Mouse (Mus musculus): ENCODE results near the gene Palm.
A peak's percentile ranks its signal among the peaks of the same experiment; 100 is the strongest.
"Not testable (repeated sequence)": the region's sequence is repeated elsewhere in the genome, so short reads cannot be mapped to it uniquely, and the experiment has no call there.

The Palm gene

GRCm38 (mm10) chr10:79793051-79793737 lies at the start of gene Palm:
Palm (plus strand) TSS chr10:79793572.
- DNase-seq (ENCODE audit: low read depth): peak; percentile 63

DNA sequence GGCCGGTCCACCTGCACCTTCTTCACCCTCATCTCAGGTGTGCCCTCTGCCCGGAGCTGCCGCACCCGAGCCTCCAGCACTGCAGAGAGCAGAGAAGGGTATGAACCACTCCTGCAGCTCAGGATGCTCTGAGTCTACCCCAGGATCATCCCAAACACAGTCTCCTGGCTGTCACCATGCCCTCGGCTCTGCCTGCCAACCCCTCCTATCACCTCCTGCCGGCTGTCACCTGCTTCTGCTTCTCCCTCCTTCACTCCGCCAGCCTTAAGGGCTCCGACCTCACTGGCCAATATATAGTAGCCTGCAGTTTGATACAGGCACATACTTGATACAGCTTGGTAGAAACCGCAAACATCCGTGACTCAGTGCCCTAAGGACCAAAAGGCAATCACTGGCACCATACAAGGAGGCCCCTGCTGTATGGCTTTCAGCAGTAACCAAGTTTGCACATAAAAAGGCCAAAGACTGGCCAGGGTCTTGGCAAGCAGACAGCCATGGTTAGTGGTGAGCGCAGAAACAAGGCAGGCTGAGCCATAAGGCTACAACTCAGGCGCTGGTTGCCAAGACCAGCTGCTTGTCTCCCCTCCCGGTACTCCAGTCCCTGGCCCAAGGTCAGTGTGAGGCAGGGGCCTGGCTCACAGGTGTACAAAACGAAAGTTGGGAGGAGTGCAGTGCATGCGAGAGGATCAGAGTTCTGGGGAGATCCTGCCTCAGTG lies 49.6 kb upstream of the Palm start:
- no peak for DNase-seq (ENCODE audit: low read depth)

DNA sequence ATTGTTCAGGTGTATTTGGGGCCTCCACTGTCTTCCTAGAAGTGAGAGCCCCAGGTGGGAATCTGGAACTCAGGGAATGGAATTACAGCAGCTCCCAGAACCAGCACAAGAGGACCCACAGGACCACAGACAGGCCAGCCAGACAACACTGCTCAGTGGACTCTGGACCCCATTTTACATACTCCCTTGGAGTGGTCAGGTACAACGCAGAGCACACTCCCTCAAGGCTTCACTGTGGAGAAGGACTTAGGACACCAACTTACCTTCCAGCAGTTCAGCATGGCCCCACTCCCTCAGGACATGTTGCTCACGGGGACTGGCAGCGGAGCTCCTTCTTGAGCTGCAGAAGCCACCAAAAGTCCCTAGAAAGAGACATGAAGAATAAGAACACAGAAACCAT lies 48.0 kb upstream of the Palm start:
- DNase-seq (ENCODE audit: low read depth): no peak

- peak; percentile 98 for DNase-seq (ENCODE audit: low read depth)
These were observed 47.2 kb upstream of the Palm start, which contains the start of gene Polrmt for GRCm38 (mm10) chr10:79745898-79746773. Polrmt (minus strand) TSS chr10:79746581.

GRCm38 (mm10) chr10:79746774-79747151 lies 46.6 kb upstream of the Palm start:
- DNase-seq (ENCODE audit: low read depth): no peak

- no peak for DNase-seq (ENCODE audit: low read depth)
These were observed 44.9 kb upstream of the Palm start for GRCm38 (mm10) chr10:79748496-79748895.

- DNase-seq (ENCODE audit: low read depth): no peak
These were observed 38.4 kb upstream of the Palm start, which contains the start of gene Fgf22 for GRCm38 (mm10) chr10:79754856-79755516. Fgf22 (plus strand) TSS chr10:79755076.

GRCm38 (mm10) chr10:79755854-79756253 lies 37.5 kb upstream of the Palm start:
- no peak for DNase-seq (ENCODE audit: low read depth)

GRCm38 (mm10) chr10:79756660-79757059 lies 36.7 kb upstream of the Palm start:
- DNase-seq (ENCODE audit: low read depth): no peak

DNA sequence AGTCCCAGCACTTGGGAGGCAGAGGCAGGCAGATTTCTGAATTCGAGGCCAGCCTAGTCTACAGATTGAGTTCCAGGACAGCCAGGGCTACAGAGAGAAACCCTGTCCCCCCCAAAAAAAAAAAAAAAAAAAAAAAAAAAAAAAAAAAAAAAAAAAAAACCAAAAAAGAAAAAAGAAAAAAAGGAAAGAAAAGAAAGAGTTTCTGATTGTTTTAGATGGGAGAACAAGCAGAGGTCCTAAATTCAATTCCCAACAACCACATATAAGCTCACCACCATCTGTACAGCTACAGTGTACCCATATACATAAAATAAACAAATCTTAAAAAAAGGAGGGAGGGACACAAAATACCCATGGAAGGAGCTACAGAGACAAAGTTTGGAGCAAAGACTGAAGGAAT lies 33.7 kb upstream of the Palm start:
- not testable (repeated sequence) for DNase-seq (ENCODE audit: low read depth)

- DNase-seq (ENCODE audit: low read depth): no peak
These were observed 32.7 kb upstream of the Palm start for GRCm38 (mm10) chr10:79760603-79761143.

- DNase-seq (ENCODE audit: low read depth): peak; percentile 59
These were observed 30.5 kb upstream of the Palm start for GRCm38 (mm10) chr10:79762875-79763274.

GRCm38 (mm10) chr10:79764234-79764633 lies 29.1 kb upstream of the Palm start:
- DNase-seq (ENCODE audit: low read depth): no peak

- no peak for DNase-seq (ENCODE audit: low read depth)
These were observed 28.1 kb upstream of the Palm start for GRCm38 (mm10) chr10:79765228-79765745.

DNA sequence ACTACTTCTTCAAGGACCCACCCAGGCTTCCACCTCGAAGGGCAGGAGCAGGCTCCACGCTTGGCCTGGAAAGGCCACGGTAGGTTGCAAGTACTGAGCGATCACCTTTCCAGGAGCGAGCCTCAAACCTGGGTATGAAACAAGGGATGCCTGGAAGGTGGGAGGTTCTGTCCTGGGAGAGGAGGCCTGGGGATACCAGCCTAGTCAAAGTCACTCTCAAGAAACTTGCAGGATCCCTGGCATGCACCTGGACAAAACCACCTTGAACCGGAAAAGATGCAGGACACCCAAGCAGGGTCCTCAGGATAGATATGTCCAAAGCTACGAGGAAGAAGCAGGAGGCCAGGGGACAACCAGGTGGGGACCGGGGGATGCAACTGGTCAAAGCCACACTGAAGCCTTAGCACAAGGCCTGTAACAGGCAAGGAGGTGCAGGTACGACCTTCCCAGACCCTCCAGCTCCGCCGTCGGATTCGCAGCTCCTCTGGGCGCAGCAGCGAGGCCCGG lies 27.3 kb upstream of the Palm start:
- no peak for DNase-seq (ENCODE audit: low read depth)

DNA sequence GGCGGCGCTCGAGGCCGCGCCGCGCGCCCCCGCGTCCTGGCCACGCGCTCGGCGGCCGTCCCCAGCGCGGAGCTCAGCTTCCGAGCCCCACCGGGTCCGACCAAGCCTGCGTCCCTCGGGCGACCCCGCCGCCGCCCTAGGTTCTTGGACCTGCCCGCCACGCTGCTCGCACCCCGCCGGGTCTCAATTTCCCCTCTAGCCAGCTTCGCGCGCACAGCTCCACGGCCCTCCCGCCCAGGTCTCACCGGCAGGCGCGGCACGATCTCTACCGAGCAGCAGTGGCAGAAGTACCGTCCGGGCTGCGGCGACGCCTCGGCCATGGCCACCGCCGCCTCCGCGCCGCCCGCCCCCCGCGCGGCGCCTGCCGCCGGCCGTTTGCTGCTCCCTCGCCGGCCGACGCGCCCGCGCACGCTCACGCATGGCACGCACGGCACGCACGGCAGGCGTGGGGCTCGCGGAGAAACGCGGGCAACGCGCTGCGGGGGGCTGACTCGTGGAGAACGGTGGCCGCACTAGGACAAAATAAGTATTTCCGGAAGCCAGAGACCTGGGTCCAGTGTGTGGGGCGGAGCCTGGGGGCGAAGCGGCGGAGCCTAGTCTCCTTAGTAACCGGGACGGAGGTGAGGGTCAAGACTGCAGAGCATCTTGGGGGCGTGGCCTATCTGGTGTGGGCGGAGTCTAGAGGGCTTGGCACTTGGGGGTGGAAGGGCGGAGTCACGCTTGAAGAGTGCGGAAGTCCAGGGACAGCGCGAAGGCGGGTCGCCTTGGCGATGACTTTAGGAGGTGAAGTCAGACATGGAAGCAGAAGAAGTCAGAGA lies 26.7 kb upstream of the Palm start, which contains the start of gene Rnf126:
Rnf126 (minus strand) TSS at position 445 of the 818 bp plus-strand sequence.
- DNase-seq (ENCODE audit: low read depth): peak; percentile 100

DNA sequence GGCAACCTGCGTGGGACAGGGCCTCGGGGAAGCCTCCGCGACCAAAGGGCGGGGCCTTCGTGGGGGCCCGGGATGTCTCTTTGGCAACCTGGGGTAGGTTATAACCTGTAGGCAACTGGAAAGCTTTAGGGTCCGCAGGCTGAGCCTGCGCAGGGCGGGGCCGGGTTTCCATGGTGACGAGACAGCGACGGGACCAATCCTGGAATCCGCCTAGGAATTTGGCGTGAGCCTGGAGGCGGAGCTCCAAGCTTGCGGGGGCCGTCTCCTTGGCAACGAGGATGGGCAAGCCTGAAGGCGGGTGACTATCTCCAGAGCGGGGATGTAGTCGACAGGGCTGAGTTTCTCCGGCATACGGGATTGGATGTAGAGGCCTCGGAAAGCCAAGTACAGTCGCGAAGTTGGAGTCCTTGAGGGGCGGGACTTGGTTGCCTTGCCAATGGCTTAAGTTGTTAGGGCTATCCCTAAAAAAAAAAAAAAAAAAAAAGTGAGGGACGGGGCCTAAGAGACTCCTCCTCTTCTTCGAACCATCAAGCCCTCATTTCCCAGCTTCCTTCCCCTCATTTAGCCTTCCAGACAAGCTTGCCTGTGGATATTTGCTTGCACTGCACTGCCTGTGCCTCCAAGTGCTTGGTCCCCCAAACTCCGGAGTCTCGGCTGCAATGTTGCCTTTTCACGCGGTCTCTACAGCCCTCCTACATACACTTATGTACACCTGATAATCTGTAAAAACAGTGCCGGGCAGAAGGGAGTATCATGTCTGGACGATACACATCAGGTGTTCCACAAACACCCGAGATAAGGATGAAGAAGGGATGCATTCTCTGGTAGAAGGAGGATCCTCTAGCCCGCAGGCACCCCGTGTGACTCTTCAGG lies 25.8 kb upstream of the Palm start:
- peak; percentile 85 for DNase-seq (ENCODE audit: low read depth)

- peak; percentile 65 for DNase-seq (ENCODE audit: low read depth)
These were observed 25.0 kb upstream of the Palm start for GRCm38 (mm10) chr10:79768400-79768799.

- no peak for DNase-seq (ENCODE audit: low read depth)
These were observed 24.0 kb upstream of the Palm start for GRCm38 (mm10) chr10:79769329-79769728.
